Mouse (Mus musculus): ENCODE results near the gene Myo3b. TPM values are rescaled to one million over a fixed set of nuclear protein-coding genes. Genes with fewer than 3 reads are reported as not detected.

The Myo3b gene
- total RNA-seq, 2 experiments from 2014 or later, result 0.72 to 0.91 TPM

DNA sequence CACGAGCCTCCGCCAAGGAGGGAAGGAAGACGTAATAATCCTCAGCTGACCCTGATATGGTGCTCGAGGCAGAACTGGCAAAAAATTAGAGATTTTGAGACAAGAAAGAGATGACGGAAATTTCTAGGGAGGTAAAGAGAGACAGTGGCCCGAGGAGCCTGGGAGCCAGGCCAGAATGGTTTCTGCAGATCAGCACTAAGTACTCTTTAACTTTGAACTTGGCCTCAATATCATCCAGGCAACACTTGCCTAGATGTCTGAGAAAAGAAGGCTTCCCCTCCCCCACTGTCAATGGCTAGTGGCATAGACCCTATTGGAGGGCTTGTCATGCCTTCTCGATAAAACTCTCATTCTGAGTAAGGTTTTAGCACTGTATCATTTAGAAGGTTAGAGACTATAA, 209.7 kb downstream of the Myo3b start:
- DNase-seq (ENCODE audit: low spot score in 2 of 2), result no peak
- intact Hi-C loops (cut with DNase I), result no loop called here

- intact Hi-C loops (cut with DNase I), result loop anchor here (10.0 kb wide), 1 partner anchor 305 kb away; the partner anchor contains the start of gene Gad1
- DNase-seq (ENCODE audit: low spot score in 2 of 2), result no peak
Measured at GRCm38 (mm10) chr2:70249872-70250271, 210.9 kb downstream of the Myo3b start.

DNA sequence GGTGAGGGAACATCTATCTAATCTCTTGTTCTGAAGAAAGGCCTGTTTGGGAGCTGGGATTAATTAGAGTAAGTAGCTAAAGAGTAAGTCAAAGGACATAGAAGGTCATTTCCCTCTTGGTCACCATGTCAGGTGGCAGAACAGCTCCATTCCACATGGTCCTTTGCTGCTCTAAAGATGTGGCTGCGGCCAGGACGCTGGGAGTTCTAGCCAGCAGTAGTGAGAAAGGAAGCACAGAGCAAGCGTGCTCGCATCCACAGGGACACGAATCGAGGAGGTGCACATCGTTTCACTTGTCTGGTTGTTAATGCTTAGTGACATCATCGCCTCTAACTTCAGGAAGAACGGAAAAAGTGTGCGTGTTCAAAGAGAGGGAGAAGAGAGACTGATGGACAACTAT, 212.3 kb downstream of the Myo3b start:
- intact Hi-C loops (cut with DNase I), result loop anchor here (10.0 kb wide), 1 partner anchor 304 kb away; the partner anchor contains the start of gene Gad1
- no peak for DNase-seq (ENCODE audit: low spot score in 2 of 2)

DNA sequence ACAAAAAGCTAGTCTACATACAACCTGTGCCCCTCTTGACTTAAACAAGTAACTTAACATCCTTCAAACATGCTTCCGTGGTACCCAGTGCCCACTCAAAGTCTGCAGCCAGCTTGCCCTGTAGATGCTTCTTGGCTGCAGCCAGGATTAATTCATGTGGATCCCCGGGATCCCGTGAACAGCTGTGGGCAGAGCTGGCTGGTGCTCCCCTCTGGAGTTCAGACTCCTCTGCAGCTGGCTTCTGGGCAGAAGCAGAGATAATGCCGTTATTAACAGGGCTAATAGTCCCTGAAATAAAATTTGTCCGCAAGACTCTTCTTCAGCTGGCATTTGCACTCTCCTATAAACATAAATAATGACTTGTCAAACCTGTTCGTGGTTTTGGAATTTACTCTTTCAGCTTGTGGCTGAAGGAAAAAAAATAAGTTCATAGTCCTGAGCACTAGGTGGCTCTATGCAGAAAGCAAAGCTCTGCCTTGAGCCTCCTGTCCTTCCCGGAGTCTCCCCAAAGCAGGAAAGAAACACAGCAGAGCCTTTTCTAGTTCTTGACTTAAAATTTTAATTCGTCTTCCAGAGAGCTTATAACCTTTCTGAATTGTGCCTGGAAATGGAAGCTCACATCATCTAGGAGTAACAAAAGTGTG, 220.6 kb downstream of the Myo3b start:
- DNase-seq (ENCODE audit: low spot score in 2 of 2), result no peak
- intact Hi-C loops (cut with DNase I), result loop anchor here (10.0 kb wide), 1 partner anchor 295 kb away; the partner anchor contains the start of gene Gad1

DNA sequence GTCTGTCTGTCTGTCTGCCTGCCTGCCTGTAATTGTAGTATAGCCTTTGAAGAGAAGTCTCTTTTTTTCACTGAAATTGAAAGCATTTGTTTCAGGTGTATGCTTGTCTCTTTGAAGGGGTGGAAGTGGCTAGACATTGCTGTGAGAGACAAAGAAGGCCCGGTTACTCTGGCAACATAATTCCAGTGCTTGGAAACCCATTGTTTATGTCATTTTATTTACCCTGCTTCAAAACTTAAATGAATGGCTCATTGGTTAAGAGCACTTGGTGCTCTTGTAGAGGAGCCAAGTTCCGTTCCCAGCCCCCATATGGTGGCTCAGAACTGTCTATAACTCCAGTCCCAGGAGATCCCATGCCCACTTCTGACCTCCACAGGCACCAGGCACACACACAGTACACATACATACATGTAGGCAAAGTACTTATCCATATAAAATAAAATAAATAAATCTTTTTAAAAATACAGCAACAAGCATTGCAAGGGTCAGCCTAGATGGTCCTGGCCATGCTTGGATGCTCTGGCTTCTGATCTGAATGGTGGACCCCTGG, 221.8 kb downstream of the Myo3b start:
- DNase-seq (ENCODE audit: low spot score in 2 of 2), result no peak
- intact Hi-C loops (cut with DNase I), result no loop called here

DNA sequence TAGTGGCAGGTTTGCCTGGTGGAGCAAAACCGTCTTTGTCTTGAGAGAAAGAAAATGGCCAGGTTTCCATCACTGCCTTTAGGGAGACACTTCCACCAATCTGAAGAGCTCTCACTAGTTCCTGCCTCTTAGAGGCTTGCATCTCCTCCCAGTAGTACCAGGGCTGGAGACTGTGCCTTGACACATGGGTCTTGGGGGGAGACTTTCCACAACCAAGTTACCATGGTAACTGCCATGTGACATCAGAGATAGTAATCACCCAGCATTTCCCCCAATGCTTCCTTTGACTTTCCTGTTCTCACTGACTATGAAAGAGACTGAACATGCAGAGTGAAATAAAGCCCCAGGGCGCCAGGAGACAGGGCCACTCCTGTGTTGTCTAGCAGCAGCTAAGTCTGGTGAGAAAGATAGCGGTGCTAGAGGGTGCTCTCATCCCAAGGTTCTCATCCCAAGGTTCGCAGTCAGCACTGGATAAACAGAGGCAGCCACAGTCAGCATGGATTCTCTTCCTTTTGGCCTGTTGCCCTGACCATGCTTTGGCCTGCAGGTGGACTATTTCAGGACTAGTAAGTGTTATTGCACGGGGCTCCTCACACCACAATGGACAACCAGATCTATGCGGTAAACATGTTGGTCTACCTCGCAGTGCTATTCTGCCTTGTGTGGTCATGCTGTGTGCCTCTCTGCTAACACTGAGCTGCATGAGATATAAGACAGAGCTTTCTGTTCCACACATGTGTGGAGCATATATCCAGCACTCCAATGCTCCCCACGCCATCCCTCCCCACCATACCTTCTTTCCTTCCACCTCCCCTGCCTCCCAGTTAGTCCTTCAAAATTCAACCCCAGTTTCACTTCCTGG, 223.0 kb downstream of the Myo3b start:
- DNase-seq (ENCODE audit: low spot score in 2 of 2), result no peak
- intact Hi-C loops (cut with DNase I), result no loop called here

DNA sequence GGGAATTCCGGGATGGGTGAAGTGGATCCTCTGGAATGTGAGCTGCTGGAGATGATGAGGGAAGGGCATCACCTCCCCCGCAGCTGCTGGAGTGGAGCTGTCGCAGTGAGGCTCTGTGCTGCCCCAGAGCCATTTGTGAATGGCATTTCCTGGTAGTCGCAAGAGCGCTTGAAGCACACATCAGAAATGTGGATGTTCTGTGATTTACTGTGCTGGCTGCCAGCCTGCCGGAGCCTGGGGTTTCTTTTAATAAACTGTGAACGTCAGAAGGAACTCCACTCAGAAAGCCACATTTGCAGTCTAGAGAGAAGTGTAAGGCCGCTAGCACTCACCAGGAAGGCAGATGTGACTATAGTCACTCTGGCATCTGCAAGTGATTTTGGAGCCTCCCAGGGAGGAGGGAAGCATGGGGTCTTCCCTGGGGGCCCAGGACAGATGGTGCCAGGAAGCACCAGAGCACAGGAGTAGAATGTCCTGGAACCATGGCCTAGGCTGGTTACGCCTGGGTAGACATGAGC, 223.7 kb downstream of the Myo3b start:
- peak; percentile 14 to 29 for DNase-seq (ENCODE audit: low spot score in 2 of 2)
- intact Hi-C loops (cut with DNase I), result no loop called here

GRCm38 (mm10) chr2:70278425-70279277, 239.7 kb downstream of the Myo3b start:
- no peak for DNase-seq (ENCODE audit: low spot score in 2 of 2)

DNA sequence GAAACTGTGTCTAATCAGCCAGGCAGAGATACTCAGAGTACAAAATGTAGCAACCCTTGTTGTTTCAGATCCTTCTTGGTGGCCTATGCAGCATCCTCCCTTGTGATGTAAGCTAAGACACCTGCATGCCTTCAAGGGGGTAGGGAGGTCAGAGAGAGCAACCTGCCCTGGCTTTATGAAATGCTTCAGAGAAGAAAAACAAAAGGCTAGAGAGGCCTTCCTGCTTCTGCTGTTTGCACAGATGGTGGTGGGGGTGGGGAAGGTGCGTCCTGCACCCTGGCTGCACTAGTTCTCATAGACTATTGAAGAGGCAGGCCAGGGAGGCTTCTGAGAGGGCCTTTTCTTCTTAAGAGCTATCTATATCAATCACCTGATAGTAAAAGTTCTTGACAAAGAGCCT, 245.2 kb downstream of the Myo3b start:
- intact Hi-C loops (cut with DNase I), result no loop called here
- DNase-seq (ENCODE audit: low spot score in 2 of 2), result no peak

More at GRCm38 (mm10) chr2:70278425-70279277, 239.7 kb downstream of the Myo3b start:
- intact Hi-C loops (cut with DNase I), result no loop called here

DNA sequence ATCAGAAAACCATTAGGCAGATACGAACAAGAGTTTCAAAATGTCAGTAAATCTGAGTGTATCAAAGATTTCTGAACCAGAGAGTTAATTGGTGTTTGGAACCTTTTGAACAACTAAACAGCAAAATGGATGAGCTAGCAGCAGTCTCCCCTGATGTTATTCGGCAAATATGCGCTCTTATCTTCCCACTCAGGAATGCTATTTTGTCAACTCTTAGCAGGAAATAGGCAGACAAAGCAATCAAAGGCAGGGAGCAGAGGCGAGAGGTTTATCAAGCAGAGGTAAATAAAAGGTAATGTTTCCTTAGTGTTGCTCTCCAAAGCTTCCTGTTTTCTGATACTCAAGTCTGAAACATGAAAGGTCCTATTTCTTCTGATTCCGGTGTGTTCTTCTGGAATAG, 252.1 kb downstream of the Myo3b start:
- intact Hi-C loops (cut with DNase I), result no loop called here

DNA sequence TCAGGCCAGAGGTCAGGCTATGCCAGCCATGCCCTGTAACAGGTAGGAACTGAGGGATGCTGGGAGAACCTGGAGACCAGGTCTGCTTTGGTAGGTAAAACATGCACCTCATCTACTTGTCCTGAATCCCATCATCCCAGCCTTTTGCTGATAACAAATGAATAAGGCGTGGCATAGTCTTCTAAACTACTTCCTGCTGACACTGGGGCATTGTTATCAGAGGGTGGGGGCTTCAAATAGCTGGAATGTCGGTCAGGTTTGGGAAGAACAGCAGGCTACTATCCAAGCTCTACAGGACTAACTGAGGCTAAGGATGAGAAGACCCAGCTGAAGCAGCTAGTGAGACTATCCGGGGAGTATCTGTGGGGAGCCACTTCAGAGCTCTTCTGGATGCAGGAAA, 253.8 kb downstream of the Myo3b start:
- intact Hi-C loops (cut with DNase I), result no loop called here
- DNase-seq (ENCODE audit: low spot score in 2 of 2), result no peak

More for the DNA sequence above, 252.1 kb downstream of the Myo3b start:
- DNase-seq (ENCODE audit: low spot score in 2 of 2), result no peak

GRCm38 (mm10) chr2:70302905-70303304, 264.0 kb downstream of the Myo3b start:
- no peak for DNase-seq (ENCODE audit: low spot score in 2 of 2)
- intact Hi-C loops (cut with DNase I), result no loop called here

- intact Hi-C loops (cut with DNase I), result no loop called here
- DNase-seq (ENCODE audit: low spot score in 2 of 2), result no peak
Measured at GRCm38 (mm10) chr2:70315125-70315524, 276.2 kb downstream of the Myo3b start.

DNA sequence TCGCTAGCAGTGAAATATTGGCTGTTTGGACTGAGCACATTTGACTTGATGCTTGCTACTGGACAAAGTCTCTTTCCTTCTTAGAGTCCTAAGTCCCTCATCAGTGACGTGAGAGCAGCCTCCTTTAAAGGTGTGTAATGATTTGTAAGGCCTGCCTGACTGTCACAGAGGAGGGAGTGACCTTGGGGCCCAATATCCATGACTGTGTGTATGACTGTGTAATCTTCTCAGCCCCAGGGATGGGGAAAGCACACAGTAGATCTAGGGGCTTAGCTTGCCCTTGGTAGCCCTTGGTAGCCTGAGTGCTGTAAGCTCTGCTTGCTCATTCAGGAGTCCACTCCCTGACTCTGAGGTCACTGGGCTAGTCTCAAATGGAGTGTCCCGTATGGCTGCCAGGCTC, 276.8 kb downstream of the Myo3b start:
- intact Hi-C loops (cut with DNase I), result no loop called here
- no peak for DNase-seq (ENCODE audit: low spot score in 2 of 2)

DNA sequence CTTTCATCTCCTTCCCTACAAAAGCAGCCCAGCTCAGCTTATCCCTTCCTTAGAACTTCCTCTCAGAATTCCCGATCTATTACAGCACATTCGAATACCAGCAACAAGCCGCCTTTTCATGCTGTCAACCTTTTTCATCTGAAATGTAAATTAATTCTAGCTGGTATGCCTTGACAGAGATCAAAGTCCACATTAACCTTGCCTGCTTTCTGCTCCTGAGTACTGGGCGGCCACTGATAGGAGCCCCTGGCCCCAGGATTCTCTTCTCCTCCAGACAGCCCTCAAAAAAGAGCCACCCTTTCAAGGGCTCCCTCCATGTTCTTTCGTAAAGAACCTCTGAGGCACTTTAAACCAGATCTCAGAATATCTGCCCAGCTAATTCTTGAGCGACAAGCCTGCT, 278.9 kb downstream of the Myo3b start:
- intact Hi-C loops (cut with DNase I), result no loop called here
- no peak for DNase-seq (ENCODE audit: low spot score in 2 of 2)

GRCm38 (mm10) chr2:70318861-70319555, 280.1 kb downstream of the Myo3b start:
- intact Hi-C loops (cut with DNase I), result no loop called here
- no peak for DNase-seq (ENCODE audit: low spot score in 2 of 2)

- no peak for DNase-seq (ENCODE audit: low spot score in 2 of 2)
- intact Hi-C loops (cut with DNase I), result no loop called here
Measured at GRCm38 (mm10) chr2:70322767-70323166, 283.8 kb downstream of the Myo3b start.

GRCm38 (mm10) chr2:70327602-70328001, 288.7 kb downstream of the Myo3b start:
- intact Hi-C loops (cut with DNase I), result no loop called here
- DNase-seq (ENCODE audit: low spot score in 2 of 2), result no peak

- intact Hi-C loops (cut with DNase I), result no loop called here
- DNase-seq (ENCODE audit: low spot score in 2 of 2), result no peak
Measured at GRCm38 (mm10) chr2:70332905-70333304, 294.0 kb downstream of the Myo3b start.

Measured in left cerebral cortex, postnatal 36 days (tissue).